In genomic region chr1:54740936-54741335, GRCm38 (mm10) we compare ENCODE assay signal across 14 mouse cellular contexts.
A peak's percentile ranks its signal among the peaks of the same experiment; 100 is the strongest.
DNase-seq lines count a peak whose midpoint lies in the region; ATAC-seq and TF ChIP-seq lines count a peak whose summit lies in the region.
"Had no signal": no experiment of that assay in that cellular context is flagged by ENCODE, and none has a peak within 500 bp of the region (broad histone marks: within the 10 kb centered on the region; RNA-seq: fewer than 3 reads in every experiment).

No protein-coding gene starts in this region.

- no peak for TF ChIP-seq CTCF in lung, embryonic 14.5 days (IDR thresholded peaks at IDR 0.05; ENCODE audit: low read depth)

- no peaks in the 10 kb centered on the region for H3K9me3 ChIP-seq in lung, embryonic 14.5 days (ENCODE audit: low read depth, low read length)
- no peaks in the 10 kb centered on the region for H3K9me3 ChIP-seq in intestine, embryonic 15.5 days
- H3K9me3 ChIP-seq: heart, embryonic 13.5 days; liver, embryonic 13.5 days had no signal

- no peak overlapping the region for H3K9ac ChIP-seq in lung, embryonic 14.5 days
- no peak overlapping the region for H3K9ac ChIP-seq in intestine, embryonic 15.5 days
- H3K9ac ChIP-seq: forebrain, postnatal 0 days; heart, embryonic 13.5 days; liver, embryonic 13.5 days had no signal

- no peaks in the 10 kb centered on the region for H3K36me3 ChIP-seq in lung, embryonic 14.5 days (ENCODE audit: insufficient read depth)
- H3K36me3 ChIP-seq in intestine, embryonic 15.5 days, result no peaks in the 10 kb centered on the region
- H3K36me3 ChIP-seq: heart, embryonic 13.5 days; liver, embryonic 13.5 days had no signal

- peaks cover 7% of the 10 kb centered on the region; the same call in 1 of the 2 replicates for H3K4me1 ChIP-seq in lung, embryonic 14.5 days (ENCODE audit: insufficient read depth)
- H3K4me1 ChIP-seq in intestine, embryonic 15.5 days (replicated peaks), result 0 out of 2 replicates have a peak, but pooled peaks cover 2% of the 10 kb centered on the region
- H3K4me1 ChIP-seq: liver, embryonic 13.5 days had no signal

- ATAC-seq in lung, embryonic 14.5 days (ENCODE audit: insufficient read depth), result peak; percentile 90
- no peak for ATAC-seq in intestine, embryonic 15.5 days
- ATAC-seq: activated CD4-positive, CD25-positive, alpha-beta regulatory T cell, adult 4 months; forebrain, postnatal 0 days; midbrain, embryonic 16.5 days had no signal

- no peak overlapping the region for H3K4me2 ChIP-seq in lung, embryonic 14.5 days
- H3K4me2 ChIP-seq in intestine, embryonic 15.5 days (replicated peaks), result no peak overlapping the region
- H3K4me2 ChIP-seq: heart, embryonic 13.5 days; liver, embryonic 13.5 days had no signal

- intact Hi-C loops in heart, postnatal 36 days (cut with DNase I), result no loop called here

- WGBS in lung, embryonic 14.5 days, result 44% methylated on average over 5 of the region's 5 CpGs
- WGBS in intestine, embryonic 15.5 days, result 69% methylated on average over 5 of the region's 5 CpGs

- H3K27ac ChIP-seq in lung, embryonic 14.5 days (ENCODE audit: low read depth), result no peak overlapping the region; the same call in 1 of the 2 replicates
- H3K27ac ChIP-seq in intestine, embryonic 15.5 days, result no peak overlapping the region
- H3K27ac ChIP-seq: heart, embryonic 13.5 days; liver, embryonic 13.5 days had no signal

- peak; percentile 93 for DNase-seq in heart, adult 11 months
- DNase-seq in heart, postnatal 36 days, result no peak
- DNase-seq in 3T3-L1 (ENCODE audit: low read depth, low spot score) (peak; percentile 75), adipocyte (ENCODE audit: low spot score) (peak; percentile 38)
- peak; percentile 83 for DNase-seq in lung, embryonic 14.5 days
- DNase-seq in frontal cortex, adult 2 months (ENCODE audit: extremely low spot score in 1 of 2, low spot score in 1 of 2), result no peak
- no peak for DNase-seq in thymus, postnatal 14 days
- DNase-seq: cerebellum, adult 11 months; forebrain, postnatal 0 days; liver, embryonic 13.5 days had no signal

- H3K27me3 ChIP-seq in lung, embryonic 14.5 days (ENCODE audit: insufficient read depth, low read length), result no peaks in the 10 kb centered on the region
- H3K27me3 ChIP-seq in intestine, embryonic 15.5 days (replicated peaks), result no peaks in the 10 kb centered on the region
- H3K27me3 ChIP-seq: heart, embryonic 13.5 days; liver, embryonic 13.5 days had no signal

- H3K4me3 ChIP-seq in lung, embryonic 14.5 days (ENCODE audit: low read depth, low read length), result no peak overlapping the region
- H3K4me3 ChIP-seq in intestine, embryonic 15.5 days (replicated peaks), result no peak overlapping the region
- H3K4me3 ChIP-seq: heart, embryonic 13.5 days; liver, embryonic 13.5 days had no signal

Comparison
In these comparisons a context has a peak if more than half of its experiments do, and no peak if none do; other contexts are left out.
1. DNase-seq: peak in heart, adult 11 months (single experiment), 3T3-L1 (single experiment), adipocyte (single experiment) and lung, embryonic 14.5 days (single experiment); none in heart, postnatal 36 days (0 of 2), frontal cortex, adult 2 months (0 of 2) and thymus, postnatal 14 days (single experiment).